Mouse (Mus musculus) intestine, embryonic 14.5 days (tissue): Measurements from ENCODE around the gene Nipbl. TPM values are rescaled to one million over a fixed set of nuclear protein-coding genes. Genes with fewer than 3 reads are reported as not detected.

ENCODE experiments used
- ATAC-seq: fragments of 200-750 bp; cut with Nextera tagmentation; replicated peaks from 2 replicates; pipeline ENCODE4 v1.8.0; 2017; ENCODE audit warnings: low read depth, moderate number of reproducible peaks, moderate TSS enrichment, moderate library complexity; ENCODE audit not compliant: low FRiP score, low TSS enrichment
- DNase-seq: peaks from one replicate; pipeline ENCODE4 v3.0.0-alpha.2; 2018; ENCODE audit warnings: low spot score
- H3K27ac ChIP-seq: fragments of 300-500 bp; sonication (generic); 2 replicates; pipeline ENCODE4 v1.5.1; 2014; ENCODE audit warnings: low read depth, mild to moderate bottlenecking, control low read depth
- H3K27me3 ChIP-seq: fragments of 300-500 bp; sonication (generic); replicated peaks from 2 replicates; pipeline ENCODE4 v1.6.1; 2014; ENCODE audit warnings: low read length, control low read depth; ENCODE audit not compliant: control insufficient read depth, insufficient read depth
- H3K36me3 ChIP-seq: fragments of 300-500 bp; sonication (generic); 2 replicates; pipeline ENCODE4 v1.6.1; 2014; ENCODE audit warnings: low read length, control low read depth; ENCODE audit not compliant: control insufficient read depth, insufficient read depth
- H3K4me1 ChIP-seq: fragments of 300-500 bp; sonication (generic); replicated peaks from 2 replicates; pipeline ENCODE4 v1.6.1; 2014; ENCODE audit warnings: low read length, control low read depth, mixed read lengths; ENCODE audit not compliant: control insufficient read depth, insufficient read depth
- H3K4me2 ChIP-seq: fragments of 300-500 bp; sonication (generic); 2 replicates; pipeline ENCODE4 v1.6.1; 2014; ENCODE audit warnings: low read length
- H3K4me3 ChIP-seq: fragments of 300-500 bp; sonication (generic); 2 replicates; pipeline ENCODE4 v1.5.1; 2014; ENCODE audit warnings: low read depth, low read length, control low read depth, mixed read lengths
- H3K9ac ChIP-seq: fragments of 300-500 bp; sonication (generic); 2 replicates; pipeline ENCODE4 v1.6.1; 2014; ENCODE audit warnings: mild to moderate bottlenecking, low read length
- H3K9me3 ChIP-seq: fragments of 300-500 bp; sonication (generic); 2 replicates; pipeline ENCODE4 v1.6.1; 2016; ENCODE audit warnings: low read length, control low read depth; ENCODE audit not compliant: control insufficient read depth
- WGBS: fragments of 180-500 bp; shearing (Covaris S2); extraction: QIAGEN DNeasy Blood & Tissue Kit; methylation state at CpG from one replicate; pipeline ENCODE4 v1.1.7; 2014; 5-methylcytosine and 5-hydroxymethylcytosine counted together
- polyA plus RNA-seq: library from polyadenylated mRNA; unstranded; fragments of >200 nt; fragmentation: Nextera tagmentation; extraction: Ambion mirVana; gene quantifications from 2 replicates; pipeline ENCODE4 v1.2.1, GENCODE M21; 2014

Gene Nipbl
- polyA plus RNA-seq, 1 experiment from 2014 or later = 23.3 TPM

- H3K4me1 ChIP-seq = no peaks in the 10 kb centered on the region
- ATAC-seq (no peak), DNase-seq (no peak)
- H3K27ac ChIP-seq = no peak overlapping the region
- no peaks in the 10 kb centered on the region for H3K27me3 ChIP-seq
- no peak overlapping the region for H3K9ac ChIP-seq
- H3K4me3 ChIP-seq = no peak overlapping the region
- H3K9me3 ChIP-seq = no peaks in the 10 kb centered on the region
- H3K36me3 ChIP-seq = peaks cover 35% of the 10 kb centered on the region
- 80% methylated on average over 2 of the region's 2 CpGs for WGBS
- H3K4me2 ChIP-seq = no peak overlapping the region
Observed at GRCm38 (mm10) chr15:8347104-8347773, 97.0 kb downstream of the Nipbl start.

DNA sequence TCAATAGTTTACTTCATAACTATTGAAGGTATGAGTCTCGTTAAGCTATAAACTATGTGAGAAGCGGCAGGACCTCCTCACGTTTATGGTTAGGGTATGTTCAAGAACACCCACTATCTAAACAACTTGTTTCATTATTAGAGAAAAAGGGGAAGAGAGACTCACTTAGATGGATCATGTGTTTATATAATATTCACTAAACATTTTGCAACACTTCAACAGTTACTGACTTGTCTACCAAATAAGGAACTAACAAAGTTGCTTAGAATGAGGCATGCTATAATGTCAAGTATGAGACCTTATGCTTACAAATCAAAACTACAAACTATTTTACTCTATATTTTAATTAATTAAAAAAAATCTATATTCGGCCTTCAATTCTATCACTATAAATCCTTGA lies 103.7 kb downstream of the Nipbl start:
- 52% methylated on average over 4 of the region's 4 CpGs for WGBS
- Histone ChIP-seq H3K4me1 (no peaks in the 10 kb centered on the region; the same call in 1 of the 2 replicates), H3K27ac (no peak overlapping the region), H3K4me3 (no peak overlapping the region), H3K9me3 (no peaks in the 10 kb centered on the region), H3K36me3 (peaks cover 50% of the 10 kb centered on the region), H3K9ac (no peak overlapping the region), H3K27me3 (no peaks in the 10 kb centered on the region), H3K4me2 (no peak overlapping the region)
- ATAC-seq (no peak), DNase-seq (no peak)

DNA sequence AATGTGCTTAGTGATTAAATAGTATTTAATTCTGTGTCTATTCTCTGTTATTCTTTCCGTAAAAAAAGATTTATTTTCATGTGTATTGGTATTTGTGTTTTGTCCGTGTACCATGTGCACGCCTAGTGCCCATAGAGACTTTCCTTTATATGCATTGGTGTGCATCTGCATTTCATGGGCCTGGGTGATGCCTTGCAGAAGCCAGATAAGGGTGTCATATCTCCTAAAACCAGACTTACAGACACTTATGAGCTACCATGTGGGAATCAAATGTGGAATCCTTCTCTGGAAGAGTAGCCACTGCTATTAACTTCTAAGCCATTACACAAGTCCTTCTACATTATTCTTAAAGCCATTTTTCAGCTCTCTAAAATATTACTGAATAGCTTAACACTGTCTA lies 112.7 kb downstream of the Nipbl start:
- WGBS = 97% methylated on average over 3 of the region's 3 CpGs
- H3K27ac ChIP-seq = no peak overlapping the region

GRCm38 (mm10) chr15:8325629-8326028 lies 118.6 kb downstream of the Nipbl start:
- DNase-seq (no peak), ATAC-seq (no peak)
- H3K27me3 ChIP-seq = no peaks in the 10 kb centered on the region
- H3K4me1 ChIP-seq = no peaks in the 10 kb centered on the region
- no peak overlapping the region for H3K4me2 ChIP-seq
- H3K9me3 ChIP-seq = no peaks in the 10 kb centered on the region
- no peak overlapping the region for H3K27ac ChIP-seq
- peaks cover 79% of the 10 kb centered on the region for H3K36me3 ChIP-seq
- WGBS = 98% methylated on average over 2 of the region's 2 CpGs
- H3K4me3 ChIP-seq = no peak overlapping the region
- no peak overlapping the region for H3K9ac ChIP-seq

More for the DNA sequence above, 112.7 kb downstream of the Nipbl start:
- Histone ChIP-seq H3K36me3 (peaks cover 77% of the 10 kb centered on the region), H3K4me3 (no peak overlapping the region), H3K9ac (no peak overlapping the region), H3K9me3 (no peaks in the 10 kb centered on the region), H3K4me1 (no peaks in the 10 kb centered on the region), H3K27me3 (no peaks in the 10 kb centered on the region), H3K4me2 (no peak overlapping the region)
- DNase-seq (no peak), ATAC-seq (no peak)

- ATAC-seq = no peak
- 92% methylated on average over 2 of the region's 2 CpGs for WGBS
- no peak overlapping the region for H3K4me2 ChIP-seq
- no peaks in the 10 kb centered on the region for H3K27me3 ChIP-seq
- no peak overlapping the region for H3K27ac ChIP-seq
- H3K9me3 ChIP-seq = no peaks in the 10 kb centered on the region
- DNase-seq = no peak
- no peak overlapping the region for H3K4me3 ChIP-seq
- H3K9ac ChIP-seq = no peak overlapping the region
- no peaks in the 10 kb centered on the region for H3K4me1 ChIP-seq
- H3K36me3 ChIP-seq = peaks cover 79% of the 10 kb centered on the region
Observed at GRCm38 (mm10) chr15:8324833-8325232, 119.4 kb downstream of the Nipbl start.

- Histone ChIP-seq H3K9me3 (no peaks in the 10 kb centered on the region), H3K4me1 (no peaks in the 10 kb centered on the region), H3K4me2 (no peak overlapping the region), H3K27ac (no peak overlapping the region), H3K27me3 (no peaks in the 10 kb centered on the region), H3K9ac (no peak overlapping the region), H3K36me3 (peaks cover 79% of the 10 kb centered on the region), H3K4me3 (no peak overlapping the region)
- DNase-seq = no peak
- 90% methylated on average over 4 of the region's 4 CpGs for WGBS
- no peak for ATAC-seq
Observed at GRCm38 (mm10) chr15:8324061-8324460, 120.2 kb downstream of the Nipbl start.

GRCm38 (mm10) chr15:8321491-8321890 lies 122.8 kb downstream of the Nipbl start:
- no peak overlapping the region for H3K4me3 ChIP-seq
- no peaks in the 10 kb centered on the region for H3K4me1 ChIP-seq
- no peak for ATAC-seq
- no peak overlapping the region for H3K27ac ChIP-seq
- peaks cover 78% of the 10 kb centered on the region for H3K36me3 ChIP-seq
- no peak overlapping the region for H3K4me2 ChIP-seq
- H3K9ac ChIP-seq = no peak overlapping the region
- H3K9me3 ChIP-seq = no peaks in the 10 kb centered on the region
- DNase-seq = no peak
- H3K27me3 ChIP-seq = no peaks in the 10 kb centered on the region
- WGBS = 90% methylated on average over 5 of the region's 5 CpGs

DNA sequence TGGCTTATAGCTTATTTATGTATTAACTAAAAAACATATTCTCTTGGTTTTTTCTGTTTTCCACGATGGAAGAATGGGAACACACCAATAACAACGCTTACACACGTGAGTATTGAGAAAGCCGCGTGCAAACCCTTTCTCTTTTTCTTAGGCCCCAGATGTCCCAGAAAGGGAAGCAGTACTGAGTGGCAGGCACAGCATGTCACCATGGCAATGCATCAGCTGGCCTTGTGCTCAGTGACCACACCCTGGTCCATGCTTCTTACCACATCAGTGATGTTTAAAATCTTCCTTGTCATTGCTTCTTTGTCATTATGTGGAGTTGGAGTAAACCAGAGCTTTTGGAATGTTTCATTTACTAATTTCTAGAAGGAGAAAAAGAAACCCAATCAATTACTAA lies 125.1 kb downstream of the Nipbl start:
- no peak overlapping the region for H3K4me3 ChIP-seq
- H3K27me3 ChIP-seq = no peaks in the 10 kb centered on the region
- no peak overlapping the region for H3K27ac ChIP-seq
- 93% methylated on average over 5 of the region's 5 CpGs for WGBS
- no peaks in the 10 kb centered on the region for H3K4me1 ChIP-seq
- no peak overlapping the region for H3K9ac ChIP-seq
- ATAC-seq (no peak), DNase-seq (no peak)
- H3K36me3 ChIP-seq = peaks cover 60% of the 10 kb centered on the region
- no peaks in the 10 kb centered on the region for H3K9me3 ChIP-seq
- H3K4me2 ChIP-seq = no peak overlapping the region

- H3K4me3 ChIP-seq = no peak overlapping the region
- H3K4me1 ChIP-seq = no peaks in the 10 kb centered on the region
- H3K27me3 ChIP-seq = no peaks in the 10 kb centered on the region
- H3K27ac ChIP-seq = no peak overlapping the region
- ATAC-seq = no peak
- peaks cover 59% of the 10 kb centered on the region for H3K36me3 ChIP-seq
- DNase-seq = no peak
- WGBS = 91% methylated on average over 4 of the region's 4 CpGs
- no peak overlapping the region for H3K4me2 ChIP-seq
- no peak overlapping the region for H3K9ac ChIP-seq
- H3K9me3 ChIP-seq = no peaks in the 10 kb centered on the region
Observed at GRCm38 (mm10) chr15:8317381-8317780, 126.9 kb downstream of the Nipbl start.
